Mouse (Mus musculus): Measurements from ENCODE around the gene Ankle2.

GRCm38 (mm10) chr5:110274846-110275245 lies 44.0 kb downstream of the Ankle2 start:
- TF ChIP-seq EP300 (IDR thresholded peaks at IDR 0.05; ENCODE audit: low read depth) (no peak), CTCF (IDR thresholded peaks at IDR 0.05; ENCODE audit: low read depth) (no peak)

Measured in liver, embryonic 14.5 days (tissue).